Mouse (Mus musculus) embryonic facial prominence, embryonic 11.5 days (tissue): ENCODE results near the gene Cdc42bpa. TPM values are rescaled to one million over a fixed set of nuclear protein-coding genes. Genes with fewer than 3 reads are reported as not detected.

Experiments used
- ATAC-seq: fragments of 200-750 bp; cut with Nextera tagmentation; replicated peaks from 2 replicates; pipeline ENCODE4 v1.8.0; 2017; ENCODE audit warnings: low read depth; ENCODE audit not compliant: insufficient number of reproducible peaks, low FRiP score, low TSS enrichment
- DNase-seq: peaks from one replicate; pipeline ENCODE4 v3.0.0-alpha.2; 2015; ENCODE audit warnings: low spot score
- H3K27ac ChIP-seq: fragments of 300-500 bp; sonication (generic); replicated peaks from 2 replicates; pipeline ENCODE4 v1.5.1; 2014; ENCODE audit warnings: mild to moderate bottlenecking, low read depth, low read length, control low read depth
- H3K27me3 ChIP-seq: fragments of 300-500 bp; sonication (generic); 2 replicates; pipeline ENCODE4 v1.6.1; 2014; ENCODE audit warnings: mild to moderate bottlenecking, low read length, moderate library complexity, mixed read lengths; ENCODE audit not compliant: control insufficient read depth, insufficient read depth
- H3K36me3 ChIP-seq: fragments of 300-500 bp; sonication (generic); replicated peaks from 2 replicates; pipeline ENCODE4 v1.6.1; 2014; ENCODE audit warnings: low read depth, mild to moderate bottlenecking, low read length, moderate library complexity, mixed read lengths; ENCODE audit not compliant: control insufficient read depth, insufficient read depth
- H3K4me1 ChIP-seq: fragments of 300-500 bp; sonication (generic); 2 replicates; pipeline ENCODE4 v1.6.1; 2014; ENCODE audit warnings: low read length, mixed read lengths; ENCODE audit not compliant: control insufficient read depth, insufficient read depth
- H3K4me2 ChIP-seq: fragments of 300-500 bp; sonication (generic); 2 replicates; pipeline ENCODE4 v1.6.1; 2014; ENCODE audit warnings: low read depth, mild to moderate bottlenecking, control low read depth, low read length, moderate library complexity
- H3K4me3 ChIP-seq: fragments of 300-500 bp; sonication (generic); 2 replicates; pipeline ENCODE4 v1.5.1; 2014; ENCODE audit warnings: low read depth, low read length, control low read depth
- H3K9ac ChIP-seq: fragments of 300-500 bp; sonication (generic); replicated peaks from 2 replicates; pipeline ENCODE4 v1.6.1; 2014; ENCODE audit warnings: mild to moderate bottlenecking, control low read depth, low read length
- H3K9me3 ChIP-seq: fragments of 300-500 bp; sonication (generic); replicated peaks from 2 replicates; pipeline ENCODE4 v1.6.1; 2016; ENCODE audit warnings: mild to moderate bottlenecking, low read length, inconsistent platforms, mixed read lengths; ENCODE audit not compliant: control insufficient read depth
- WGBS: fragments of 180-500 bp; shearing (Covaris S2); extraction: QIAGEN DNeasy Blood & Tissue Kit; methylation state at CpG from one replicate; pipeline ENCODE4 v1.1.7; 2014; 5-methylcytosine and 5-hydroxymethylcytosine counted together
- polyA plus RNA-seq: library from polyadenylated mRNA; unstranded; fragments of >200 nt; fragmentation: Nextera tagmentation; extraction: Ambion mirVana; gene quantifications from 2 replicates; pipeline ENCODE4 v1.2.1, GENCODE M21; 2014

Gene Cdc42bpa
- polyA plus RNA-seq, 1 experiment from 2014 or later, result 13.8 TPM

- Histone ChIP-seq H3K4me1 (no peaks in the 10 kb centered on the region), H3K9ac (no peak overlapping the region), H3K4me2 (no peak overlapping the region), H3K36me3 (no peaks in the 10 kb centered on the region; the same call in none of the 2 replicates), H3K27ac (no peak overlapping the region), H3K4me3 (no peak overlapping the region), H3K27me3 (no peaks in the 10 kb centered on the region), H3K9me3 (no peaks in the 10 kb centered on the region)
- no peak for ATAC-seq
- no peak for DNase-seq
- WGBS, result 95% methylated on average over 2 of the region's 2 CpGs
Observed at GRCm38 (mm10) chr1:180140970-180141369, 180.7 kb downstream of the Cdc42bpa start.

GRCm38 (mm10) chr1:180148036-180148435, 187.8 kb downstream of the Cdc42bpa start:
- no peaks in the 10 kb centered on the region for H3K4me1 ChIP-seq
- H3K9ac ChIP-seq, result no peak overlapping the region
- no peak overlapping the region for H3K4me3 ChIP-seq
- no peaks in the 10 kb centered on the region for H3K9me3 ChIP-seq
- ATAC-seq (no peak), DNase-seq (peak; percentile 34)
- WGBS, result 65% methylated on average over 4 of the region's 4 CpGs
- no peak overlapping the region for H3K27ac ChIP-seq
- no peaks in the 10 kb centered on the region; the same call in none of the 2 replicates for H3K36me3 ChIP-seq
- H3K27me3 ChIP-seq, result no peaks in the 10 kb centered on the region
- no peak overlapping the region for H3K4me2 ChIP-seq

GRCm38 (mm10) chr1:180148563-180148962, 188.3 kb downstream of the Cdc42bpa start:
- no peak overlapping the region for H3K4me3 ChIP-seq
- no peaks in the 10 kb centered on the region for H3K27me3 ChIP-seq
- H3K4me2 ChIP-seq, result no peak overlapping the region
- no peaks in the 10 kb centered on the region; the same call in none of the 2 replicates for H3K36me3 ChIP-seq
- no peak for DNase-seq
- H3K4me1 ChIP-seq, result no peaks in the 10 kb centered on the region
- ATAC-seq, result no peak
- WGBS, result 93% methylated on average over 4 of the region's 4 CpGs
- H3K9ac ChIP-seq, result no peak overlapping the region
- H3K27ac ChIP-seq, result no peak overlapping the region
- no peaks in the 10 kb centered on the region for H3K9me3 ChIP-seq

GRCm38 (mm10) chr1:180151191-180151590, 190.9 kb downstream of the Cdc42bpa start:
- DNase-seq (no peak), ATAC-seq (no peak)
- Histone ChIP-seq H3K9ac (no peak overlapping the region), H3K27me3 (no peaks in the 10 kb centered on the region), H3K36me3 (no peaks in the 10 kb centered on the region; the same call in 1 of the 2 replicates), H3K27ac (no peak overlapping the region), H3K9me3 (no peaks in the 10 kb centered on the region), H3K4me3 (no peak overlapping the region), H3K4me1 (no peaks in the 10 kb centered on the region), H3K4me2 (no peak overlapping the region)
- 87% methylated on average over 8 of the region's 8 CpGs for WGBS

GRCm38 (mm10) chr1:180158648-180159047, 198.4 kb downstream of the Cdc42bpa start:
- ATAC-seq (no peak), DNase-seq (no peak)
- Histone ChIP-seq H3K4me3 (no peak overlapping the region), H3K4me2 (no peak overlapping the region), H3K27ac (no peak overlapping the region), H3K36me3 (no peaks in the 10 kb centered on the region; the same call in none of the 2 replicates), H3K27me3 (no peaks in the 10 kb centered on the region), H3K9me3 (no peaks in the 10 kb centered on the region), H3K9ac (no peak overlapping the region), H3K4me1 (no peaks in the 10 kb centered on the region)
- WGBS, result 79% methylated on average over 2 of the region's 2 CpGs

- H3K36me3 ChIP-seq, result no peaks in the 10 kb centered on the region; the same call in 1 of the 2 replicates
- H3K9me3 ChIP-seq, result no peaks in the 10 kb centered on the region
- H3K27me3 ChIP-seq, result no peaks in the 10 kb centered on the region
- WGBS, result 70% methylated on average over 2 of the region's 2 CpGs
- no peak overlapping the region for H3K4me2 ChIP-seq
- no peak for ATAC-seq
- no peak overlapping the region for H3K4me3 ChIP-seq
- no peak overlapping the region for H3K27ac ChIP-seq
- no peak for DNase-seq
- no peak overlapping the region for H3K9ac ChIP-seq
- no peaks in the 10 kb centered on the region for H3K4me1 ChIP-seq
Observed at GRCm38 (mm10) chr1:180160545-180160944, 200.3 kb downstream of the Cdc42bpa start.

- ATAC-seq (no peak), DNase-seq (no peak)
- 92% methylated on average over 3 of the region's 3 CpGs for whole genome bisulfite sequencing
Observed at GRCm38 (mm10) chr1:180161160-180161559, 200.9 kb downstream of the Cdc42bpa start.

GRCm38 (mm10) chr1:180161566-180162355, 201.5 kb downstream of the Cdc42bpa start:
- ATAC-seq, result no peak
- Histone ChIP-seq H3K4me2 (no peak overlapping the region), H3K9ac (no peak overlapping the region), H3K4me1 (no peaks in the 10 kb centered on the region), H3K4me3 (no peak overlapping the region), H3K36me3 (no peaks in the 10 kb centered on the region; the same call in 1 of the 2 replicates), H3K9me3 (no peaks in the 10 kb centered on the region), H3K27me3 (no peaks in the 10 kb centered on the region), H3K27ac (no peak overlapping the region)
- no peak for DNase-seq
- 88% methylated on average over 20 of the region's 20 CpGs for WGBS

More at GRCm38 (mm10) chr1:180161160-180161559, 200.9 kb downstream of the Cdc42bpa start:
- H3K9ac ChIP-seq, result no peak overlapping the region
- no peak overlapping the region for H3K27ac ChIP-seq
- no peaks in the 10 kb centered on the region for H3K4me1 ChIP-seq
- H3K36me3 ChIP-seq, result no peaks in the 10 kb centered on the region; the same call in 1 of the 2 replicates
- H3K9me3 ChIP-seq, result no peaks in the 10 kb centered on the region
- H3K4me3 ChIP-seq, result no peak overlapping the region
- H3K27me3 ChIP-seq, result no peaks in the 10 kb centered on the region
- H3K4me2 ChIP-seq, result no peak overlapping the region
